Comparison of ENCODE assay signal across 7 mouse cellular contexts in the genomic region with DNA sequence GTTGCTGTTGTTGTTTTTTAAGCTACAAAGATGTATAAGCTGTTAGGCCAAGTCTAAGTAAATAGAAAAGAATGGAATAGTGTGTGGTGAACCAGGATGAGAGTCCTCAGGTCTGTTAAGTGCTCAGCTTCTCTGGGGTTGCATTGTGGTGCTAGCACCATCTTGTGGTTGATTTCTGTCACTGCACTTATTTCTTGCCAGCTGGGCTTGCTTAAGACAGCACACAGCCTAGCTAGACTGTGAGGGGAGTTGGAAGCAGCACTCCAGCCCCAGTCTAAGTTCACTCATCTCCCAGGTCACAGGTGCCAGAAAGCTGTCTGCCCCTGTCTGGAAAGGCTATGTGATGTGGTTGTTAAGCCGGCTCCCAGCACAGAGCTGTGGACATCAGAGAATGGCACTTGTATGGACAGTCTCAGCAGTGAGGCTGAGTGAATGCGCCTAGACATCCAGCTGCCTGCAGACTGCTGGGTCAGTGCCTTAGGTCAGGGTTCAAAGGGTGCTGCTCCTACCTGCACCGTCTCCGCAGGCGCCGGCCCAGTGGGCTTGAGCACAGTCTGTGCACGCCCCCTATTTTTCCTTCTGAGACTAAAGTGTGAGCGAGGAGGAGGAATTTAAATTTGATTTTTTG. TPM values are rescaled to one million over a fixed set of nuclear protein-coding genes. Genes with fewer than 3 reads are reported as not detected.
DNase-seq lines count a peak whose midpoint lies in the region; ATAC-seq lines count a peak whose summit lies in the region.

No protein-coding gene starts in this region.

- no peaks in the 10 kb centered on the region for H3K9me3 ChIP-seq in intestine, embryonic 14.5 days (ENCODE audit: control insufficient read depth, low read length)

- H3K9ac ChIP-seq in intestine, embryonic 14.5 days (ENCODE audit: low read length) = no peak overlapping the region

- H3K4me1 ChIP-seq in intestine, embryonic 14.5 days (replicated peaks; ENCODE audit: control insufficient read depth, insufficient read depth, low read length) = no peaks in the 10 kb centered on the region

- intact Hi-C loops in gastrocnemius, postnatal 14 days (cut with DNase I; ENCODE audit: low total_unique reads) = no loop called here
- intact Hi-C loops in left cerebral cortex, postnatal 10 days (cut with DNase I) = loop anchor here (10.0 kb wide), 1 partner anchor 562 kb away; no protein-coding TSS in a partner anchor

- peak; percentile 60 to 90 for DNase-seq in adrenal gland, adult (ENCODE audit: inconsistent age in 2 of 2, low spot score in 1 of 2)
- DNase-seq in embryo, embryonic 10.5 days (ENCODE audit: low spot score) = peak; percentile 90
- peak; percentile 40 for DNase-seq in gastrocnemius, postnatal 14 days
- peak; percentile 74 for DNase-seq in intestine, embryonic 14.5 days (ENCODE audit: low spot score)
- DNase-seq in left cerebral cortex, postnatal 10 days (ENCODE audit: extremely low spot score in 1 of 2, low spot score in 2 of 2) = peak; percentile 47 to 62
- DNase-seq in right cerebral cortex, postnatal 4 days = peak; percentile 35

- peaks cover 18% of the 10 kb centered on the region for H3K36me3 ChIP-seq in intestine, embryonic 14.5 days (ENCODE audit: control insufficient read depth, insufficient read depth, low read length)

- H3K27ac ChIP-seq in intestine, embryonic 14.5 days (ENCODE audit: low read depth) = no peak overlapping the region

- H3K27me3 ChIP-seq in intestine, embryonic 14.5 days (replicated peaks; ENCODE audit: control insufficient read depth, insufficient read depth, low read length) = no peaks in the 10 kb centered on the region

- peak; percentile 70 for ATAC-seq in intestine, embryonic 14.5 days (replicated peaks; ENCODE audit: low FRiP score, low TSS enrichment, low read depth)
- ATAC-seq in megakaryocyte-erythroid progenitor cell, adult 5-6 weeks (replicated peaks; ENCODE audit: low FRiP score, low TSS enrichment, poor library complexity, severe bottlenecking) = peak; percentile 87

- 88% methylated on average over 8 of the region's 8 CpGs for WGBS in intestine, embryonic 14.5 days

- H3K4me3 ChIP-seq in intestine, embryonic 14.5 days (ENCODE audit: low read depth, low read length) = no peak overlapping the region

- H3K4me2 ChIP-seq in intestine, embryonic 14.5 days (ENCODE audit: low read length) = no peak overlapping the region

RNA-seq across cellular contexts. Expression of a gene that starts 16.7 kb away (rescaled TPM):
- total RNA-seq in gastrocnemius, postnatal 14 days (2021) = 10 to 100 TPM; 14.4 to 14.6 TPM
- 23.5 and 24.6 TPM in 2 replicates for polyA plus RNA-seq in intestine, embryonic 14.5 days (2014; fragmentation: Nextera tagmentation; extraction: Ambion mirVana)
- total RNA-seq in left cerebral cortex, postnatal 10 days (2021) = 10 to 100 TPM; 58.0 to 61.1 TPM
- total RNA-seq in megakaryocyte-erythroid progenitor cell, adult 5-6 weeks (2014; fragmentation: Nextera tagmentation) = 56.4 and 65.4 TPM in 2 replicates
- total RNA-seq in megakaryocyte-erythroid progenitor cell, adult 5-6 weeks (2017) = 39.6 and 54.3 TPM in 2 replicates

RNA-seq across cellular contexts. Expression of a gene that starts 16.9 kb away (rescaled TPM):
- total RNA-seq in gastrocnemius, postnatal 14 days (2021) = 10 to 100 TPM; 14.9 to 18.3 TPM
- 102 and 108 TPM in 2 replicates for polyA plus RNA-seq in intestine, embryonic 14.5 days (2014; fragmentation: Nextera tagmentation; extraction: Ambion mirVana)
- total RNA-seq in left cerebral cortex, postnatal 10 days (2021) = 10 to 100 TPM; 25.6 to 26.8 TPM
- 80.1 and 80.5 TPM in 2 replicates for total RNA-seq in megakaryocyte-erythroid progenitor cell, adult 5-6 weeks (2014; fragmentation: Nextera tagmentation)
- total RNA-seq in megakaryocyte-erythroid progenitor cell, adult 5-6 weeks (2017) = 66.1 and 68.1 TPM in 2 replicates

Comparison
In these comparisons a context has a peak if more than half of its experiments do, and no peak if none do; other contexts are left out.
1. DNase-seq: peak in every context shown above with its lines; median percentile 90 in embryo, embryonic 10.5 days; 75 in adrenal gland, adult; 74 in intestine, embryonic 14.5 days; 54 in left cerebral cortex, postnatal 10 days; 40 in gastrocnemius, postnatal 14 days; 35 in right cerebral cortex, postnatal 4 days.